Mouse (Mus musculus) lung, postnatal 25 days (tissue): ENCODE measurements around the gene Gm11595.
"Not testable (repeated sequence)": the region's sequence is repeated elsewhere in the genome, so short reads cannot be mapped to it uniquely, and the experiment has no call there.

Experiments
- DNase-seq: peaks from one replicate; pipeline ENCODE4 v3.0.0; 2022; ENCODE audit warnings: low spot score

The Gm11595 gene

GRCm38 (mm10) chr11:99772813-99773212 lies at the start of gene Gm11595:
Gene Gm11595 (minus strand): TSS chr11:99772913.
- not testable (repeated sequence) for DNase-seq

DNA sequence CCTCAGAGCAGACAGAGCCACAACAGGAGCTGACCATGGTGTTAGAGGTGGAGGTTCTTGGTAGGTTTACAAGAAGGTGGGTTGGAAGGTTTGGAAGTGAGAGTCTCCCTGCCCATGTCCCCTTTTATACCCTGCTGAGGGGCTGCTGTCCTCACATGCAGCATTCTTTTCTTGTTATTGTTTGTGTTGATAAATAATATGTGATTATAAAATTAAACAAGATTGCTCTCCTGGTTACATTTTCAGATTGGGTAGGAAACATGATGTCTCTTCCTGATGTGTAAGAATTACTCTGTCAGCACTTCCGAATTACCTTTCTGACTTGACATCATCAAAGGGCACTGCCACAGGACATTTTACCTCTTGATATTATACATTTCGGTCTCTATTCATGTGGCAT lies 42.9 kb upstream of the Gm11595 start, which contains the start of gene Gm11564:
Gene Gm11564, minus strand, starts transcription at position 101 of the 400 bp plus-strand sequence.
- DNase-seq, result not testable (repeated sequence)

DNA sequence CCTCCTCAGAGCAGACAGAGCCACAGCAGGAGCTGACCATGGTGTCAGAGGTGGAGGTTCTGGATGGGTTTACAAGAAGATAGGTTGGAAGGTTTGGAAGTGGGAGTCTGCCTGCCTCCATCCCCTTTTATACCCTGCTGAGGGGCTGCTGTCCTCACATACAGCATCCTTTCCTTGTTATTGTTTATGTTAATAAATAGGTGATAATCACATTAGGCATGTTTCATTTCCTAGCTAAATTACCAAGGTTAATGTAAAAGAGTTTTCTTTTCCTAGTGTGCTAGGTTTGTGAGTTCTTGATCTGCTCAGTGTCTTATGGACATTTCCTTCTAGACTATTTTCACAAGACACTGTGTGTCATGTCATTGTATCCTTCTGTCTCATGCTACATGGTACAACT lies 37.1 kb upstream of the Gm11595 start, which contains the start of gene Krtap4-13:
Gene Krtap4-13, minus strand, starts transcription at position 101 of the 400 bp plus-strand sequence.
- not testable (repeated sequence) for DNase-seq

DNA sequence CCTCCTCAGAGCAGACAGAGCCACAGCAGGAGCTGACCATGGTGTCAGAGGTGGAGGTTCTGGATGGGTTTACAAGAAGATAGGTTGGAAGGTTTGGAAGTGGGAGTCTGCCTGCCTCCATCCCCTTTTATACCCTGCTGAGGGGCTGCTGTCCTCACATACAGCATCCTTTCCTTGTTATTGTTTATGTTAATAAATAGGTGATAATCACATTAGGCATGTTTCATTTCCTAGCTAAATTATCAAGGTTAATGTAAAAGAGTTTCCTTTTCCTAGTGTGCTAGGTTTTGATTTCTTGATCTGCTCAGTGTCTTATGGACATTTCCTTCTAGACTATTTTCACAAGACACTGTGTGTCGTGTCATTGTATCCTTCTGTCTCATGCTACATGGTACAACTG lies 31.6 kb upstream of the Gm11595 start, which contains the start of gene Gm11554:
Gene Gm11554, minus strand, starts transcription at position 101 of the 400 bp plus-strand sequence.
- not testable (repeated sequence) for DNase-seq

- not testable (repeated sequence) for DNase-seq
These were observed 26.1 kb upstream of the Gm11595 start, which contains the start of gene Gm11569 for GRCm38 (mm10) chr11:99798832-99799231. Gene Gm11569 (minus strand): TSS chr11:99798932.

- DNase-seq, result no peak
These were observed 20.7 kb upstream of the Gm11595 start, which contains the start of gene Gm11596 for GRCm38 (mm10) chr11:99793367-99793766. Gene Gm11596 (minus strand): TSS chr11:99793467.

DNA sequence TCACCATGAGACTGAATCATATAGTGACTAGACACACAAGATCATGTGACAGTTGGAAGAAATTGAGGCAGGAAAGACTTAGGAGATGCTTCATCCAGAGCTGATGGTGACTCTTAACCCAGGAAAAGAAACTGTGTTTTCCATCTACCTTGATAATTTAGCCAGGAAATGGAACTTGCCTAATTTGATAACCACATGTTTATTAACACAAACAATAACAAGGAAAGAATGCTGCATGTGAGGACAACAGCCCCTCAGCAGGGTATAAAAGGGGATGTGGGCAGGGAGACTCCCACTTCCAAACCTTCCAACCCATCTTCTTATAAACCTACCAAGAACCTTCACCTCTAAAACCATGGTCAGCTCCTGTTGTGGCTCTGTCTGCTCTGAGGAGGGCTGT lies 12.2 kb upstream of the Gm11595 start, which contains the start of gene Krtap4-9:
Gene Krtap4-9, plus strand, starts transcription at position 301 of the 400 bp plus-strand sequence.
- DNase-seq, result not testable (repeated sequence)

DNA sequence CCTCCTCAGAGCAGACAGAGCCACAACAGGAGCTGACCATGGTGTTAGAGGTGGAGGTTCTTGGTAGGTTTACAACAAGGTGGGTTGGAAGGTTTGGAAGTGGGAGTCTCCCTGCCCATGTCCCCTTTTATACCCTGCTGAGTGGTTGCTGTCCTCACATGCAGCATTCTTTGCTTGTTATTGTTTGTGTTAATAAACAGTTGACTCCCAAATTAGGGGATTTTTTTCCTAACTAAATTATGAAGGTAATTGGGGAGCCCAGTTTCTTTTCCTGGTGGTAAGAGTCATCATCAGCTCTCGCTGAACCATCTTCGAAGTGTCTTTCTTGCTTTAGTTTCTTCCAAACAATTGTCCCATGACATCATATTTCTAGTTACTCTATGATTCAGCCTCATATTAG lies 7.9 kb upstream of the Gm11595 start, which contains the start of gene Krtap4-8:
Gene Krtap4-8, minus strand, starts transcription at position 101 of the 400 bp plus-strand sequence.
- DNase-seq, result no peak

DNA sequence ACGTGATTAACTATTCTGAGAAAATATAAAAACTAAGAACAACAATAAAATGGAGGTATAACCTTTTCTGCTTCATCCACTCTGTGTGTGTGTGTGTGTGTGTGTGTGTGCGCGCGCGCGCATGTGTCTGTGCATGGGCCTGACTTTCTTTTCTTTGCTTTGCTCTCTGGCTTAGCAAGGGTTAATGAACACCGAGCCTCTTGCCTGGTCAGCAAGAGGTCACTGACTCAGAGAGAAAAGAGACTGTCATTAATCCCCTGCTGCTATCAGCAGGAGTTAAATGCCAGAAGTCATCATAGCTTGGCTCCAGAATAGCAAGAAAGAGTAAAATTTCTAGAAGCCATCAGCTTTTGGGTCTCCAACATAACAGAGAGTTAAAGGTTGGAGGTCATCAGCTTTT lies 5.7 kb upstream of the Gm11595 start:
- DNase-seq, result no peak

GRCm38 (mm10) chr11:99768410-99768809 lies 4.3 kb downstream of the Gm11595 start:
- DNase-seq, result no peak

DNA sequence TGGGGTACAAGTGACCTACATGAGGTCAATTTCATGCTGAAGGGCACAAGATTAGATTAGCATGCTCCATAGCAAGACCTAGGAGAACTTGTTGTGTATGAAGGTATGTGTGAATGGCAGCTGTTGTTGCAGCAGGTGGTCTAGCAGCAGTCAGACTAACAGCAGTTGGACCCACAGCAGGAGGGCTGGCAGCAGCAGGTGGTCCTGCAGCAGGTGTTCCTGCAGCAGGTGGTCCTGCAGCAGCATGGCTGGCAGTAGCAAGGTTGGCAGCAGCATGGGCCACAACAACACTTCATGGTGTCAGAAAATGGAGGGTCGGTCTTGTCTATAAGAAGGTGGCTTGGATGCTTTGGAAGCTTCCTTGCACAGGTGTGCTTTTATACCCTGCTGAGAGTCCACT lies 13.8 kb downstream of the Gm11595 start:
- DNase-seq, result no peak

DNA sequence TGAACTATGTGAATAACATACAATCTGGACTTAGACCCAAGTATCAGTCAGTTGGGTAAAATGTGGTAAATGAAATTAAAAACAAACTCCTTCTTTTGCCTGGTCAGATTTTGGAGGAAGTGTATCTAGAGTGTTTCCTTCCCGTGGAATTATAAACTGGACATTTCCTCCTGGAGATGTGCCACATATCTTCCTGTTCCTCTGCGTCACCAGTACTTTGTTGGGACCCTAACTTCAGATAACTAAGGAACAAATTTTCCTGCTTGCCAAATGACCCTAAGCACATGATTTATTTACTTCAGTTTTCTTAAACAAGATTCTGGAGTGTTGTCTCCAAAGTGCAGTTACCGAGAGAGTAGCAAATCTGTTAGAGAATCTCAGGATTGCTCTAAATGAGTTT lies 28.7 kb downstream of the Gm11595 start:
- peak; percentile 53 for DNase-seq

DNA sequence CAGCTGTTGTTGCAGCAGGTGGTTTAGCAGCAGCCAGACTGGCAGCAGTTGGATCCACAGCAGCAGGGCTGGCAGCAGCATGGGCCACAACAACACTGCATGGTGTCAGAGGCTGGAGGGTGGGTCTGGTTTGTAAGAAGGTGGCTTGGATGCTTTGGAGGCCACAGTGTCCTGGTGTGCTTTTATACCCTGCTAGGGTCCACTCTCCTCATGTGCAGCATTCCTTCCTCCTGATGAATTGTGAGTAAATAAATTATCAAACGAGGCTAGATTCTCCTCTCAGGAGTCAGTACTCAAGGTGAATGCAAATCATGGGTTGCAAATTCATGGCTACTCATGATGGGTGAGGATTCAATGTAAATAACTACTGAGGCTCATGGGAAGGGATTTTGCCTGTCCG lies 38.5 kb downstream of the Gm11595 start, which contains the start of gene Gm14180:
Gene Gm14180, minus strand, starts transcription at position 101 of the 400 bp plus-strand sequence.
- no peak for DNase-seq

DNA sequence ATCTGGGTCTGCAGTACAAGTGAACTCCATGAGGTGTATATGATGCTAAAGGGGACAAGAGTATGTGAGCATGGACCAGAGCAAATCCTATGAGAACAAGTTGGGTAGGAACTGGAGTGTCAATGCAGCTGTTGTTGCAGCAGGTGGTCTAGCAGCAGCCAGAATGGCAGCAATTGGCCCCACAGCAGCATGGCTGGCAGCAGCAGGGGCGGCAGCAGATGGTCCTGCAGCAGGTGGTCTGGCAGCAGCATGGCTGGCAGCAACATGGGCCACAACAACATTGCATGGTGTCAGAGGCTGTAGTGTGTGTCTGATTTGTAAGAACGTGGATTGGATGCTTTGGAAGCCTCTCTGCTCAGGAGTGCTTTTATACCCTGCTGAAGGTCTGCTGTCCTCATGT lies 48.7 kb downstream of the Gm11595 start:
- DNase-seq, result no peak
